Mouse (Mus musculus): ENCODE data around the gene Csnk1e.

DNA sequence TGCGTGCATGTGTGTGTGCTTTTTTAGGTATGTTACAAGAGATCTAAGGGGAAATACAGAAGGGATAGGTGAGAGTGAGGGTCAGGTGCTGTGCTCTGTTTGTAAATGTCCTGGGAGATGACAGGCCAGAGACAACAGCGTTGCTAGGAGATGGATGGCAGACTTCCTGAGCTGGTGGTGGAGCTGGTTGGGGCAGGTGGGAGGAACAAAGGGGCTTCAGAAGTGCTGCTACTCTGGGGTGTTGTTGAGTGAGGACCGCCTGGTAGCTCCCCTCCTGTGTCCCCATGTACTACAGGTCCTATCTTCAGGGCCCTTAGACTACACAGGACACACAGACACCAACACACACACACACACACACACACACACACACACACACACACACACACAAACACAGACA, 80.6 kb downstream of the Csnk1e start:
- no peak for TF ChIP-seq POLR2A (IDR thresholded peaks at IDR 0.05; ENCODE audit: low read depth, low read length)
- no peak for TF ChIP-seq CTCF (IDR thresholded peaks at IDR 0.05; ENCODE audit: borderline replicate concordance, insufficient read depth, low read length)

Measured in embryonic fibroblast, embryonic 13.5 days (primary cell).